Mouse (Mus musculus) adrenal gland, adult 8-10 months (tissue): ENCODE data around the gene Armcx5. TPM values are rescaled to one million over a fixed set of nuclear protein-coding genes. Genes with fewer than 3 reads are reported as not detected.
"Not testable (repeated sequence)": the region's sequence is repeated elsewhere in the genome, so short reads cannot be mapped to it uniquely, and the experiment has no call there.

ENCODE experiments used
- DNase-seq: peaks from one replicate; pipeline ENCODE4 v3.0.0; 2022
- total RNA-seq, 4 experiments: library from RNA; stranded (reverse); gene quantifications; 2 replicates each; pipeline ENCODE4 v1.2.4; 2022

Armcx5 gene
- total RNA-seq: 10 to 100 TPM; 16.2 to 29.2 (median 18.0) TPM

- DNase-seq: peak; percentile 83
These were observed at the start of gene Armcx5, which contains the start of gene Gprasp1 for GRCm38 (mm10) chrX:135742304-135743055. Gene Armcx5 (plus strand): TSS chrX:135742733. Gene Gprasp1 (plus strand): TSS chrX:135742733.

- DNase-seq: no peak
These were observed 48.9 kb upstream of the Armcx5 start, which contains the start of gene Tcp11x2 for GRCm38 (mm10) chrX:135693633-135694032. Gene Tcp11x2 (minus strand): TSS chrX:135693790.

- DNase-seq: no peak
These were observed 39.4 kb upstream of the Armcx5 start for GRCm38 (mm10) chrX:135703111-135703510.

- DNase-seq: no peak
These were observed 38.2 kb upstream of the Armcx5 start for GRCm38 (mm10) chrX:135704349-135704748.

- DNase-seq: no peak
These were observed 29.7 kb upstream of the Armcx5 start for GRCm38 (mm10) chrX:135712845-135713244.

GRCm38 (mm10) chrX:135725161-135725560 is 17.4 kb upstream of the Armcx5 start, which contains the start of gene Tmsb15a:
Gene Tmsb15a (minus strand): TSS chrX:135725261.
- DNase-seq: no peak

- DNase-seq: no peak
These were observed 3.6 kb upstream of the Armcx5 start for GRCm38 (mm10) chrX:135738730-135739520.

- DNase-seq: no peak
These were observed 473 bp downstream of the Armcx5 start for GRCm38 (mm10) chrX:135743056-135743355.

- not testable (repeated sequence) for DNase-seq
These were observed 2.8 kb downstream of the Armcx5 start for GRCm38 (mm10) chrX:135745376-135745775.

GRCm38 (mm10) chrX:135752832-135753231 is 10.3 kb downstream of the Armcx5 start:
- DNase-seq: no peak

- DNase-seq: no peak
These were observed 19.2 kb downstream of the Armcx5 start for GRCm38 (mm10) chrX:135761707-135762106.

- DNase-seq: no peak
These were observed 25.6 kb downstream of the Armcx5 start for GRCm38 (mm10) chrX:135768043-135768548.

GRCm38 (mm10) chrX:135768565-135768964 is 26.0 kb downstream of the Armcx5 start:
- no peak for DNase-seq

GRCm38 (mm10) chrX:135791536-135791935 is 49.0 kb downstream of the Armcx5 start:
- no peak for DNase-seq

- DNase-seq: no peak
These were observed 49.8 kb downstream of the Armcx5 start for GRCm38 (mm10) chrX:135792326-135792725.

GRCm38 (mm10) chrX:135795591-135796304 is 53.2 kb downstream of the Armcx5 start:
- DNase-seq: peak; percentile 45

- not testable (repeated sequence) for DNase-seq
These were observed 54.0 kb downstream of the Armcx5 start for GRCm38 (mm10) chrX:135796305-135797211.
